Mouse (Mus musculus) hindbrain, embryonic 10.5 days (tissue): ENCODE results near the gene Gm44973. TPM values are rescaled to one million over a fixed set of nuclear protein-coding genes. Genes with fewer than 3 reads are reported as not detected.
A peak's percentile ranks its signal among the peaks of the same experiment; 100 is the strongest.
"Not testable (repeated sequence)": the region's sequence is repeated elsewhere in the genome, so short reads cannot be mapped to it uniquely, and the experiment has no call there.

Experiments
- DNase-seq: peaks from one replicate; pipeline ENCODE4 v3.0.0-alpha.2; 2017; ENCODE audit warnings: low spot score
- H3K27ac ChIP-seq: fragments of 300-500 bp; sonication (generic); 2 replicates; pipeline ENCODE4 v1.5.1; 2016; ENCODE audit warnings: mild to moderate bottlenecking, moderate library complexity
- H3K27me3 ChIP-seq: fragments of 300-500 bp; sonication (generic); 2 replicates; pipeline ENCODE4 v1.6.1; 2016; ENCODE audit warnings: mild to moderate bottlenecking; ENCODE audit not compliant: poor library complexity, insufficient read depth, severe bottlenecking
- H3K36me3 ChIP-seq: fragments of 300-500 bp; sonication (generic); 2 replicates; pipeline ENCODE4 v1.6.1; 2016; ENCODE audit warnings: mild to moderate bottlenecking, moderate library complexity
- H3K4me1 ChIP-seq: fragments of 300-500 bp; sonication (generic); replicated peaks from 2 replicates; pipeline ENCODE4 v1.6.1; 2016; ENCODE audit warnings: mild to moderate bottlenecking
- H3K4me3 ChIP-seq: fragments of 300-500 bp; sonication (generic); 2 replicates; pipeline ENCODE4 v1.5.1; 2016; ENCODE audit warnings: mild to moderate bottlenecking, moderate library complexity
- H3K9me3 ChIP-seq: fragments of 300-500 bp; sonication (generic); 2 replicates; pipeline ENCODE4 v1.6.1; 2016; ENCODE audit warnings: mild to moderate bottlenecking, moderate library complexity
- WGBS: fragments of 180-500 bp; shearing (Covaris S2); methylation state at CpG from one replicate; pipeline ENCODE4 v1.1.7; 2016; 5-methylcytosine and 5-hydroxymethylcytosine counted together
- polyA plus RNA-seq: library from polyadenylated mRNA; unstranded; fragments of >200 nt; fragmentation: Nextera tagmentation; extraction: Ambion mirVana; gene quantifications from 2 replicates; pipeline ENCODE4 v1.2.1, GENCODE M21; 2016

Gm44973 gene
- polyA plus RNA-seq, 1 experiment from 2014 or later: not detected

- DNase-seq: peak; percentile 95
- H3K4me1 ChIP-seq: peaks cover 35% of the 10 kb centered on the region
- peak within 1 kb of the TSS; percentile 92 for H3K27ac ChIP-seq
- WGBS: 4% methylated on average over 22 of the region's 26 CpGs
- H3K36me3 ChIP-seq: peaks cover 34% of the 10 kb centered on the region
- peaks cover 32% of the 10 kb centered on the region for H3K27me3 ChIP-seq
- peak within 1 kb of the TSS; percentile 89 for H3K4me3 ChIP-seq
- H3K9me3 ChIP-seq: peaks cover 22% of the 10 kb centered on the region; the same call in 1 of the 2 replicates
Measured at GRCm38 (mm10) chr7:4996003-4996895, 19.0 kb upstream of the Gm44973 start, which contains the start of gene Zfp579. Gene Zfp579 (minus strand): TSS chr7:4996158.

GRCm38 (mm10) chr7:4996934-4997333 lies 18.4 kb upstream of the Gm44973 start:
- Histone ChIP-seq H3K27ac (0 out of 2 replicates have a peak overlapping the region, but pooled peaks have one; percentile 92), H3K27me3 (peaks cover 32% of the 10 kb centered on the region), H3K9me3 (peaks cover 20% of the 10 kb centered on the region; the same call in 1 of the 2 replicates), H3K4me1 (peaks cover 35% of the 10 kb centered on the region), H3K36me3 (peaks cover 27% of the 10 kb centered on the region), H3K4me3 (peak overlapping the region; percentile 89)
- no peak for DNase-seq
- WGBS: 70% methylated on average over 8 of the region's 8 CpGs

- DNase-seq: no peak
- Histone ChIP-seq H3K4me3 (no peak overlapping the region), H3K9me3 (peaks cover 13% of the 10 kb centered on the region; the same call in 1 of the 2 replicates), H3K27ac (no peak overlapping the region), H3K4me1 (peaks cover 18% of the 10 kb centered on the region), H3K27me3 (peaks cover 5% of the 10 kb centered on the region), H3K36me3 (no peaks in the 10 kb centered on the region)
- 79% methylated on average over 2 of the region's 2 CpGs for WGBS
Measured at GRCm38 (mm10) chr7:4999876-5000275, 15.4 kb upstream of the Gm44973 start.

GRCm38 (mm10) chr7:5002876-5003275 lies 12.4 kb upstream of the Gm44973 start:
- Histone ChIP-seq H3K36me3 (peaks cover 21% of the 10 kb centered on the region), H3K9me3 (peaks cover 11% of the 10 kb centered on the region; the same call in 1 of the 2 replicates)
- not testable (repeated sequence) for H3K27me3 ChIP-seq, H3K4me3 ChIP-seq, H3K4me1 ChIP-seq, H3K27ac ChIP-seq, DNase-seq
- WGBS: 71% methylated on average over 8 of the region's 8 CpGs

GRCm38 (mm10) chr7:5008229-5008628 lies 7.1 kb upstream of the Gm44973 start:
- Histone ChIP-seq H3K4me1 (peaks cover 3% of the 10 kb centered on the region), H3K9me3 (peaks cover 17% of the 10 kb centered on the region; the same call in 1 of the 2 replicates), H3K4me3 (0 out of 2 replicates have a peak overlapping the region, but pooled peaks have one; percentile 4), H3K36me3 (peaks cover 74% of the 10 kb centered on the region), H3K27ac (no peak overlapping the region), H3K27me3 (no peaks in the 10 kb centered on the region)
- 96% methylated on average over 26 of the region's 26 CpGs for WGBS
- DNase-seq: no peak

- Histone ChIP-seq H3K4me1 (peaks cover 17% of the 10 kb centered on the region), H3K36me3 (peaks cover 63% of the 10 kb centered on the region), H3K27ac (no peak overlapping the region), H3K9me3 (peaks cover 14% of the 10 kb centered on the region; the same call in 1 of the 2 replicates), H3K27me3 (no peaks in the 10 kb centered on the region), H3K4me3 (peak overlapping the region; percentile 65)
- DNase-seq: no peak
- WGBS: 92% methylated on average over 27 of the region's 27 CpGs
Measured at GRCm38 (mm10) chr7:5012681-5013513, 2.4 kb upstream of the Gm44973 start.

GRCm38 (mm10) chr7:5014251-5015117 lies 812 bp upstream of the Gm44973 start, which contains the start of the genes Zfp524 and Fiz1:
Gene Zfp524 (plus strand): TSS chr7:5014415.
Gene Fiz1 (minus strand): TSS chr7:5014697.
- under 1% methylated on average over 42 of the region's 42 CpGs for WGBS
- peaks cover 51% of the 10 kb centered on the region for H3K36me3 ChIP-seq
- H3K9me3 ChIP-seq: peaks cover 4% of the 10 kb centered on the region; the same call in 1 of the 2 replicates
- DNase-seq: peak; percentile 95
- H3K27me3 ChIP-seq: no peaks in the 10 kb centered on the region
- H3K4me1 ChIP-seq: peaks cover 21% of the 10 kb centered on the region
- H3K4me3 ChIP-seq: peak within 1 kb of the TSS; percentile 65
- H3K27ac ChIP-seq: peak within 1 kb of the TSS; percentile 97

- H3K4me1 ChIP-seq: peaks cover 26% of the 10 kb centered on the region
- H3K27ac ChIP-seq: peak overlapping the region; percentile 97
- H3K4me3 ChIP-seq: peak overlapping the region; percentile 65
- DNase-seq: no peak
- WGBS: 62% methylated on average over 3 of the region's 3 CpGs
- H3K9me3 ChIP-seq: peaks cover 4% of the 10 kb centered on the region; the same call in 1 of the 2 replicates
- H3K36me3 ChIP-seq: peaks cover 35% of the 10 kb centered on the region
- no peaks in the 10 kb centered on the region for H3K27me3 ChIP-seq
Measured at GRCm38 (mm10) chr7:5016057-5016456, 761 bp downstream of the Gm44973 start.

GRCm38 (mm10) chr7:5016920-5017319 lies 1.6 kb downstream of the Gm44973 start:
- H3K4me3 ChIP-seq: 0 out of 2 replicates have a peak overlapping the region, but pooled peaks have one; percentile 3
- DNase-seq: no peak
- H3K27ac ChIP-seq: no peak overlapping the region
- H3K9me3 ChIP-seq: peaks cover 4% of the 10 kb centered on the region; the same call in 1 of the 2 replicates
- peaks cover 30% of the 10 kb centered on the region for H3K36me3 ChIP-seq
- H3K27me3 ChIP-seq: no peaks in the 10 kb centered on the region
- 94% methylated on average over 2 of the region's 2 CpGs for WGBS
- peaks cover 34% of the 10 kb centered on the region for H3K4me1 ChIP-seq

- Histone ChIP-seq H3K36me3 (peaks cover 30% of the 10 kb centered on the region), H3K9me3 (peaks cover 4% of the 10 kb centered on the region; the same call in 1 of the 2 replicates), H3K27ac (no peak overlapping the region), H3K4me1 (peaks cover 38% of the 10 kb centered on the region), H3K4me3 (peak overlapping the region; percentile 3; the same call in 1 of the 2 replicates), H3K27me3 (no peaks in the 10 kb centered on the region)
- WGBS: 90% methylated on average over 16 of the region's 16 CpGs
- DNase-seq: no peak
Measured at GRCm38 (mm10) chr7:5017352-5017751, 2.1 kb downstream of the Gm44973 start.

- Histone ChIP-seq H3K9me3 (peaks cover 4% of the 10 kb centered on the region; the same call in 1 of the 2 replicates), H3K27me3 (no peaks in the 10 kb centered on the region), H3K4me3 (peak overlapping the region; percentile 11; the same call in 1 of the 2 replicates), H3K36me3 (peaks cover 30% of the 10 kb centered on the region), H3K4me1 (peaks cover 38% of the 10 kb centered on the region), H3K27ac (no peak overlapping the region)
- WGBS: 96% methylated on average over 21 of the region's 21 CpGs
- no peak for DNase-seq
Measured at GRCm38 (mm10) chr7:5017931-5018330, 2.6 kb downstream of the Gm44973 start.
